Mouse (Mus musculus) c-Kit-positive CD71-positive TER-119-positive erythroid progenitor cells, embryonic 14.5 days (primary cell): ENCODE data around the gene Bcas3.
"Not testable (repeated sequence)": the region's sequence is repeated elsewhere in the genome, so short reads cannot be mapped to it uniquely, and the experiment has no call there.

Experiments
- DNase-seq: peaks from one replicate; pipeline ENCODE4 v3.0.0-alpha.2; 2013; ENCODE audit warnings: low spot score

The Bcas3 gene

DNA sequence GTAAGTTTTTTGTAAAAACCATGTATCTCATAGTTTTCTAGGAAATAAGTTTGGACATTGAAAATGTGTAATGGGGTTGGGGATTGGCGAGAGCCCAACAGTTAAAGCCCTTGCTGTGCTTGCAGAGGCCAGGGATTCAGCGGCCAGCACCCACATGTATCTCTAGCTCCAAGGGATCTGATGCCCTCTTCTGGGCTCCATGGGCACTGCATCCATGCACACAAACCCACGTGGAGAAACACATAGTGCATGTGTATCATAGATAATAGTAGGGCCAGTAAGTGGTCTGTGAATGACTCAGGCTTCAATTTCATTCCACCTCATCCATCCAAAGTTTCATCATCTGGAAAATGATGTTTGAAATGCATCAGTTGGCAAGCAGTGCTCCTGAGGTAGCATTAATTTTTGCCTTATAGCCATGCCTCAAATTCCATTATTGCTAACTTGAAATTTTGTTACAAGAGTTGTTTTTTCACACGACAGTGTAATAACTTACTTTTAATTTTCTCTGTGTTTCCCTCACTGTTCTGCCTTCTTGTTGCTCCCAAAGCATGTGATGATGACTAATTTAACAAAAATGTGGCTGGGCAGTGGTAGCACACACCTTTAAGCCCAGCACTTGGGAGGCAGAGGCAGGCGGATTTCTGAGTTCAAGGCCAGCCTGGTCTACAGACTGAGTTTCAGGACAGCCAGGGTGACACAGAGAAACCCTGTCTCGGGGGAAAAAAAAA lies 129.9 kb downstream of the Bcas3 start:
- peak; percentile 21 for DNase-seq

DNA sequence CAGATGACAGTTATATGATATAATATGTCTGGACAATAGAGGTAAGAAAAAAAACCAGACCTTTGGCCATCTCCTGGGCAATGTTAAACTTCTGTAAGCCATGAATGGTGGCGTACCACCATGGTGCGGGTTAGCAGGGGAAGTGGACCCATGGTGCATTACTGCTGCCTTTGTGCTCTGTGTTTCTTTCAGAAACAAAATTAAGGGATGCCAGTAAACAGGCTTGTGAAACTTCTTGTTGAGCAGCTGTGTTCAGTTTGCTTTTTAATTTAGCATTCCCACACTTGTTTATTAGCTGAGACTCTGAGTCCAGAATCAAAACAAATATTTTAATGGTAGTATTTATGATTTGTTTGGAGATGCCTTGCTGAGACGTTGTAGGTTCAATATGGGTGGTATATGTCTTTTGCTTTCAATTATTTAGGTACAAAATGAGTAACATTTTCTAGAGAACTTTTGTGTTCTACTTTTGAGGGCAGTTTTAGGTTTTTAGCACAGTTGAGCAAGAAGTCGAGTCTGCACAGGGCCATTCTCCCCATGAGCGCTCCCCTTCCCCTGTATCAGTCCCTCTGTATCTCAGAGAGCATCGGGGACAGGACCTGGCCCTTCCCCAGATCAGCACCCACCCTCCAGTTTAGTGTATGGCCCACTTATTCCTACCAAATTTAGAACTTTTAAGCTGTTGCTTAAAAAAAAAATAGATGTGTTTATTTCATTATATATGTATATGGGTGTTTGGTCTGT lies 132.4 kb downstream of the Bcas3 start:
- DNase-seq = no peak

DNA sequence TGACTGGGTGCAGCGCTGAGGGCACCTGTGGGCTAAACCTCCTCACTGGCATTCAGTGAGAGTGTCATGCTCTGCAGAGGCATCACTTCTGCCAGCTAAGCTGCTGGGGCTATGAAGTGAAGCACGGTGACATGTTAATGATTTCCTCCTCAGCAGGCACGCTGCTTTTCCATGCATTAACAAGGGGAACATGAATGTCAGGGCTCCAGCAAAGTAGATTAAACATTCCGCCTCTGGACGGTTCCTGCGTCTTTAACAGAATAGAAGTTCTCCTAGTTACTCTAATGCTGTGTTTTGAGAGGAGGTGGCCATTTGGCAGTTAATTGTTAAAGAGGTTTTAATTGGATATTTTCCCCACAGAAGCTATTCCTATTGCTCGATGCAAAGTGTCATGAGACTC lies 134.5 kb downstream of the Bcas3 start:
- no peak for DNase-seq

DNA sequence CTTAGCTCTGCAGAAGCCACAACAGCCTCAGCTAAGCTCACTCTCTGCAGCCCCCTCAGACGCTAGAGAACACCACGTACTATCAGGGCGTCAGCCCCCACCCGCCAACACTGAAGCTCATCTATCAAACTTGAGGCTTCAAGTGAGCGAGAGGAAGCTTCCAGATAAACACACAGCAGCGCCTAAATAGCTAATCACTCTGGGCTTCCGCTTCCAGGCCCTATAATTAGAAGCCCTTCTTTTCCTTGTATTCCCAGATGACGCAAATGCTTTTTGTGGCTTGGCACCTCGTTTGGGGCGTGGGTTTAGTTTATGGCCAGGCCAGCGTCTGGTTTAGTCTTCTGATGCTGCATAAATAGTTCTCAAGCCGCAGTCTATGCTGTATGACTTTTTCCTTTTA lies 139.3 kb downstream of the Bcas3 start:
- DNase-seq = no peak

DNA sequence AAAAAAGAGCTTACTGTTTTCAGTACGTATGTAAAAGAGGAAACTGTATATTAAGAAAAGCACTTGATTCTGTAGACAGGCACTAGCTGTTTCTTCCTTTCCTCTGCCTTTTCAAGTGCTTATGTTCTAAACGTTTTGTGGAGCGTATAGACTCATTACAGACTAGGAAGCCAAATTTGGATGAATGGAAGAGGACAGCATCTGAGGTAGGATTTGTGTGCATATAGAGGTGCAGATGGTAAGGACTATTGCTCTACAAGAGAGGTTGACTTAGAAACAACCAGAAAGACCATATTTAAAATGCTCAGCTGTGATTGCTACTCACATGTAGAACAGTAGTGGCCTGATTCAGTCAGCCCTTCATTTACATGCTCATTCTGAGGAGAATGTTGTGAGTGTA lies 139.7 kb downstream of the Bcas3 start:
- no peak for DNase-seq

DNA sequence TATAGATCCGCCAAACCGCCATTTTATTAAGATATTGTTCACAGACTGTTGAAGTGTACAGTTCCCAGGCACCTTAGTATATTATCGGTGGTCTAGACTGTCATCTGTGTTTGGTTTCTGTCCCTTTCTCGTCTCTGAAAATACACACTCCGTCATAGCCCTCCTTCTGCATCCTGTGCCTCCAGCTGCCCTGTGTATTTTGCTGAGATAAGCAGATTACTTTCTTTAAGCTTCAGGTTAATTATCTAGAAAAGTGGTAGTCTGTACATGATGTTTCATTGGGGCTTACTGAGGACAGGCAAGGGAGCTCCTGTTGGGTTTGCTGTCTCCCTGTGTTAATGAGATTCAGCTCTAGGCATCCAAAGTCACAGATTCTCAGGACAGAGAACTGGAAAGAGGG lies 146.6 kb downstream of the Bcas3 start:
- DNase-seq = no peak

DNA sequence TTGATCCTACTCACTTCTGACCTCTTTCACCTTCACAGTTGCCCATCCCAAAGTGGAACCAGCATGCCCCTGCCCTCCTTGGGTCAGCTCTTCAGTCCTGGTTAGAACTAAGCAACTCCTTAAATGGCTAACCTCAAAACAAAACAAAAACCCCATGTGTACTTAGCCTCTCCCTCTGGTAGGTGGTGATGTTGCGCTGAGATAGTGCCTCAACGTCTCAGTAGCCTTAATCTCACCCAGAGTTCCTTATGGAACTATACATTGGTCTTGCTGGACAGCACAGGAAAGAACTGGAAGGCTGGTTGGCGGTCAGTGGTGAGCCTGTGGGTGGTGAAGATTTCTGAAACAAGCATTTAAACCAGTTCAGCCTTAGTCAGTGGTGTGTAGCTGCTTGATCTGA lies 149.1 kb downstream of the Bcas3 start:
- no peak for DNase-seq

DNA sequence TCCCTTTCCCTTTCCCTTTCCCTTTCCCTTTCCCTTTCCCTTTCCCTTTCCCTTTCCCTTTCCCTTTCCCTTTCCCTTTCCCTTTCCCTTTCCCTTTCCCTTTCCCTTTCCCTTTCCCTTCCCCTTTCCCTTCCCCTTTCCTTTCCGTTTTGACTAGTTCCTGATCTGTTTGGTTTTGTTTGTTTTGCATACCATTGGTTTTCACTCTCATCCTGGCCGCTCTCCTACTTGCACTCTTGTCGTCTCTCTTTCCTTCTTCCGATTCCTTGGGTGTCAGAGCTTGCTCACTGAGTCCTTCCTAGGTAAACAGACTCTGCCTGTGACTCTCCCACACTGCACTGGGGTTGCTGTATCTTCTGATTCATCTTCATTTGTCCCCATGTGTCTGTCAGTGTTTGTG lies 151.8 kb downstream of the Bcas3 start:
- not testable (repeated sequence) for DNase-seq

DNA sequence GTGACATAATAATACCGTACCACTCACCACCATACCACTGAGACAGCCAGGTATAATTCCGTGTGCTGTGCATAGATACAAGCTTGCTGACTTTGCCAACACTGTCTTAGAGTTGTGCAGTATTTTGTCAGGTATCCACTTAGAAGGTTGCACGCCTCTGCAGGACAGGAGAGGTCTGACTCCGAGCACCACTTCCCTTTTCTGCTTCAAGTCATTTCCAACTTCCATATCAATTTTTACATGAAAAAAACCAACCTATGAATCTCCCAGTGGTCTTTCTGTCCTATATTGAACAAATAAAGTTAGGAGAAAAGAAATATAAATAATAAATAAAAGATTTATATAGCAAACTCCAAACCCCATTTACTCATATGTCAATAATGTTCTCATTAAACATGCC lies 152.8 kb downstream of the Bcas3 start:
- DNase-seq = no peak

DNA sequence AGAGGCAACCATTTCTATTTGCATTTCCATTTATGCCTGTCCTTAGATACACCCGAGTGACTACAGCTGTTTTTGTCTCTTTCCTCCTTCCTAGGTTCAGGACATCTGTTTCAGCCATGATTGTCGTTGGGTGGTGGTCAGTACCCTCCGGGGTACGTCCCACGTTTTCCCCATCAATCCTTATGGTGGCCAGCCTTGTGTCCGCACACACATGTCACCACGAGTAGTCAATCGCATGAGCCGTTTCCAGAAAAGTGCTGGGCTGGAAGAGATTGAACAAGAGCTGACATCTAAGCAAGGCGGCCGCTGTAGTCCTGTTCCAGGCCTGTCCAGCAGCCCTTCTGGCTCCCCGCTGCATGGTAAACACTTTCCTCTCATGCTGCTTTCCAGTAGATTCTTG lies 156.4 kb downstream of the Bcas3 start:
- no peak for DNase-seq

DNA sequence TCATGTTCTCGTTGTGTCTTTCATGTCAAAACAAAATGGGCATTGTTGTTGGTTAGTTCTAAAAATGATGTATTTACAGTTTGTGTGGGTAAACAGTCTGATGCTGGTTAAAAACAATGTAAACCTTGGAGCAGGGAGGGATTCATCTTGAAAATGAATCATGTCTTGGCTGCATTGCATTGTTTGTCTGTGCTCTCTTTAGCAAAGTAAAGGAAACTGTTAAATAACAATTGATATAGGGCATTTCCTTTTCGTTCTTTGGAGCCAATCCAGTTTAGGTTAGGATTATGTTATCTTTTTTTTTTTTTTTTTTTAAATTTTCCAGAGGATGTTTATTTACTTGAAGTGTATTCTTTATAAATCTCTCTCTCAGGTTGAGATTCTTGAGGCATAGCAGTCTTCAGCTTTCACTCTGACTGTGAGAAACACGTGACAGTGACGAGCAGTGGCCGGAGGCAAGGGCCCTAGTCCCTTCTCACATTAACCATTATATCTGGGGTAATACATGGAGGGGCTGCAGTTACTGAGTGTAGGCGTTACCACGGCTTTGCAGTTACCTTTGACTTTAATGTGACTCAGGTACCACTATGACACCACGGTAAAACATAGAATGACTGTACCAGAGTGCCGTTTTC lies 158.4 kb downstream of the Bcas3 start:
- DNase-seq = no peak

DNA sequence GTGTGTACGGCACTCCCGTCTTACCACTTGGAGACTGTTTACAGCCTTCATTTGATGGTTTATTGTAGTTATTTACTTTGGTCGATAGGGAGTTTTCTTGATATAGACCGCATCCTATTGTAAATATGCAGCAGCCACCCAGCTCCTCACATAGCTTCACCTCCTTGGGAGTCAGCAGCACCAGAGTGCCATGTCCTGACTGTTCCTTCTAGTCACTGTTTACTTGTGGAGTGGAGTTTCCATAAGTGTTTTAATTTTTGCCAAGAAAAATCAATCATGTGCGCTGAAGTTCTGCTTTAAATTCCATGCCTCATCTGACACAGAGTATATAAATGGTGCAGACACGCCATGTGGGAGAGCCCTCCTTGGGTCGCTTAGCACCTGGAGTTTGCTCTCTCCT lies 163.8 kb downstream of the Bcas3 start:
- DNase-seq = no peak

DNA sequence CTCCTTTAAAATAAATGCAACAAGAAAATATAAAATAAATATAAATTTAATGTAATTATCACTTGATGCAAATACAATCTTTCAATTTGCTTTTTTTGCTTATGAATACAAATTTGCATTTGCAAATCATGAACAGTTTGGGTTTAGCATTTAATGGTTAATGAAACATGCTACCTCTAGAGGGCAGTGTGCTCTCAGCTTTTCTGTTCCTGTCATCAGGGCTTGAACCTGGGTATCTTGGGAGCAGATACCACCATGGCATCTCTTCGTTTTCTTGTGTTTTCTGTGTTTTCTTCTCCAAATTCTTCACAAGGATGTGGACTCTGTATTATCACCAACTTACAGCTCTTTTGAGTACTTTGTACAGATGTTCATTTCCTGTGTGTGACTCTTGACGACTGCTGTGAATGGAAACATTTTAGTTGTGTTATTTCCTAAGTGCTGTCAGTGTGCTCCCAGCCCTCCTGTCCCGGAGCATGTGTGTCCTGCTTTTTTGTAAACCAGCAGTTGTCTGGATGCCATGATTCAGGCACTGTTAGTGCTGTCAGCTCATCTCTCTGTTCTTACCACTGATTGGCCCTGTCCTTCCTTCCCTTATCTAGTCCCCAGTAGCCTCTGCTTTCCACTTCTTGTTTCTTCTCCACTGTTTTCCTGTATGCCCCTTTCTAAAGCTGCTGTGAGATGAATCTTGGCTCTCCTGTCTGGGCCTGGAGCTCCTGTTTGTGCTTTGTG lies 165.2 kb downstream of the Bcas3 start:
- peak; percentile 50 for DNase-seq

DNA sequence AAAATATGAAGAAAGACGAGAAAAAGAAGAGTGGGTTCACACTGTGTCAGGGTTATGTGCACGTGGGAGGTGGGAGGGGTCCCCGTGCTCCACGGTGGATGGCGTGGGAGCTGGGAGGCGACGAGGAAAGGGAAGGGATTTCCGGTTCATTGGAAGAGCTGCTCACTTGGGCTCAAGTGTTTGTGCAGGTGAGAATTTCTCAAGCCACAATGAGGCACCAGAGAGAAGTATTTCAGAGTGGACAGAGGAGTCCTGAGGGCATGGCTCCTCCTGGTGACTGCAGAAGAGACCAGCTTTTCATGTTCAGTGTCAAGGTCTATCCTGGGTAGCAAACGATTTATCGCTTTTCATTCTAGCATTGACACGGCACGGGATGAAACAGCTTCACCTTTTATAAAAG lies 167.3 kb downstream of the Bcas3 start:
- DNase-seq = no peak

DNA sequence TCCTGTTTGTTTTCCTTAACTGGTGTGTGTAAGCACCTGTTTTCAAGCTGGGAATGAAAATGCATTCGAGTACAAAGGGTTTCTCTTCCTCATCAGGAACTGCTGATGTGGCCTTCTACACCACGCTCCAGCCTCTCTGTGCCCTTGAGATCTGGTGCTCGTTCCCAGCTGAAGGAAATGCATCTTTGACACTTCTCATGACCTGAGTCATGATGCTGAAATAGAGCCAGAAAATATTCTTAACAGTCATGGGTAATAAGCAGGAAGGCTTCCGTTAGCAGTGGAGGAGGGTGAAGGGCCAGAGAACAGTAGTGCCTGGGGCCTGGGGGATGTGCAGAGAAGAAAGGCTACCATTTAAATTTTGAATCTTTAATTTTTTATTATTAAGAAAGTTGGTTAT lies 168.0 kb downstream of the Bcas3 start:
- no peak for DNase-seq

DNA sequence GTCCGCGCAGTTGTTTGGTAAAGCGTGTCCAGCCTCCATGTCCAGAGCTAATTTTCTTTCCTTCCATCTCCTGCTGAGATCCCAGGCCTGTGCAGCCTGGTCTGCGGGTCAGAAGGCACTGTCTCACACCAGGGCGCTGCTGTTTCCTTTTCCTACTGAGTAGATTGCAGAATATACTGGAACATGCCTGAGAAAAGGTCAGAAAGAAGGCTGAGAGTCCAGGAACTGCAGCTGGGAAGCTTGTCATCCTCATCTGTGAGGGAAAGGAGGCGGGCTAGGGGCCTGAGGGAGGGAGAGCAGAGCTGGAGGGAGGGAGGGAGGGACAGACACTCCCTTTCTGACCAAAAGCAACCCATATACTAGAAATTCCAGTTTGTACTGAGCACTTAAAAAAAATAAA lies 170.7 kb downstream of the Bcas3 start:
- no peak for DNase-seq

DNA sequence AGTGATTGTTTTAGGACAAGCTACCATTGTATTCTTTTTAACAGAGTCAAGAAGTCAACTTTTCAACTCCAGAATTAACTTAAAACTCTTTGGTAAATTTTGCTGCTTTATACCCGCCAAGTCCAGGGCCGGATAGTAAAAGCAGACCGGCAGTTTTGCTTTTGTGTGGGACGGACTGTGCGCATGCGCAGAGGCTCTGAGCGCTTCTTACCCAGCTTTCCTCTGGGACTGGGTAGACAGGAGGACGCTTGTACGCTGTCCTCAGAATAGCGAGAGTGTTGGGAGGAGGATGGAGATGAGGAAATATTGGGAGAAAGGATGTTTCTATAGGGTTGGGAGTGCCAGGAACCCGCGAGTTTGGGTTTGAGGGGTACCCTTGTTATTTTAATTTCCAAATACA lies 171.2 kb downstream of the Bcas3 start:
- DNase-seq = peak; percentile 29

DNA sequence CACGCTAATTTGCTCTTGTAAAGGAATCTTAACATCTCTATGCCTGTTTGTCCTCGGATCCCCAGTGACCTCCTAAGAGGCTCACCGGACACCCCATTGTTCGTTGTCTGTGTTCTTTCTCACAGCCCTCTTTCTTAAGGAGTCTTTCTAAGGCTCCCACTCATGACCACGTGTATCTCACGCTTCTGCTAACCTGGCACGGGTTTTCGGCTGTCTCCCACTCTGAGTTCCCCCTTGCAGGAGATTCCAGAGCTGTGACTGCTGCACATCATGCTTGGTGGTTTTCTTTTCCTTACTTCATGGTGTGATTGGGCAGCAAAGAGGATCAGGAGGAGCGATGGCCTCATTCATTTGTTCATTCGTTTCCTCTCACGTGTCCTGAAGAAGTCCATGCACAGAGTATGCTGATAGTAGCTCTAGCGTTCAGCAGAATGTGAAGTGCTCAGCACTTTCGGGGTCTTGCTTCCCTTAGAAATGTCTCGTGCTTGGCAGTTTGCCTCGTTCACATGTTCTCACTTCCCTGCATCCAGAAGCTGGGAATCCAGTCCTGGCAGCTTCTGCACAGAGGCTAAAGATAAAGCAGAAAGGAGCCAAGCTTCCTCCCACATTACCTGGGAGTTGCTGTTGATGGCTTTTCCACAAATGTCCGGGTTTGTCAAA lies 172.0 kb downstream of the Bcas3 start:
- no peak for DNase-seq

DNA sequence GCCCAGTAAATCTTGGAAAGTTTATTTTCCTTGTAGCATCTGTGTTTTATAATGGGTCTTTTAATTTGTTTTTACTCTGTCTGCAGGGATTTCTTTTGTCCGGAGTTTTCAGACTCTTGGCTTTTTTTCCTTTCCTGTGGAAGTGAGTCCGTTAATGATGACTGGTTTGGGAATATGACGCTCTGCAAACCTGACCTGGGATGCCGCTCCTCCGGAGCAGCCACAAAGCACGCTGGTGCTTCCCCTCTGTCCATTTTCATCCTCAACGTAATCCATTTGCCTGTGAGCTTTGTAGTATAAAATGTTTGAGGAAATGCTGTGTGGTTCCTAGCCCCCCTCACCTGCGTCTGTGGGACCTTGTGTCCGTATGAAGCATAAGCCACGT lies 172.5 kb downstream of the Bcas3 start:
- DNase-seq = no peak

DNA sequence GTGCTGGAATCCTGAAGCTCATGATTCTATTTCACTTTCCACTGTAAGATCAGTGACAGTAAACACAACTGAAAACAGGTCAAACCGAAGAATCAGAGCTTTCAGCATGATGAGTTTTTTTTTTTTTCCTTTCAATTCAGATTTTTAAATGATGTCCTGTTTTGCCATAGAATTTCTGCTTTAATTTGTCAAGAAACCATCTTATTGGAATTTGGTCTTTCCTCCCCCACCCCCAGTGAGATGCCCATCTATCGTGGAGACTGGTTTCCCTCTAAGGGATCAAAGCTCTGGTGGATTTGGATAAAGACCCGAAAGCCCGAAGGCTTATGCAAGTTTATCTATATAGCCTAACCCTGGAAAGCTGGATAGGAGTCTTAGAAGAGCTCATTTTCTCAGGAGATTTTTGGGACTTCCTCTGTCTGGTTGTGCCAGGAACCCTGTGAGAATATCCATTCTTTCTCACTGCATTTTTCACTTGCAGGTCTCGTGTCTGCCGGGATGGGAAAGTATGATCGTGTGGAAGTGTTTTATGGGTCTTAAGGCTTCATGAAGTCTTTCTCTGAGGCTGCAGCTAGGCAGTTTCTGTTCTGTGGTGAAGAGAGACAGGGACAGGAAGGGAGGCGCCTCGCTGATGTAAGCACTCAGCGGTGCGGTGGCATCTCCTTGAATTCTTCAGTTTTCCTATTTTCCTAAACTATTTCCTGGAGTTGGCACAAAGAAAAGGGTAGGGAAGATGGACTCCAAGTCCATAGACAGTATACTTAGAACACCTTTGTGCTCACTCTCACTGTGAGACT lies 173.2 kb downstream of the Bcas3 start:
- DNase-seq = no peak

DNA sequence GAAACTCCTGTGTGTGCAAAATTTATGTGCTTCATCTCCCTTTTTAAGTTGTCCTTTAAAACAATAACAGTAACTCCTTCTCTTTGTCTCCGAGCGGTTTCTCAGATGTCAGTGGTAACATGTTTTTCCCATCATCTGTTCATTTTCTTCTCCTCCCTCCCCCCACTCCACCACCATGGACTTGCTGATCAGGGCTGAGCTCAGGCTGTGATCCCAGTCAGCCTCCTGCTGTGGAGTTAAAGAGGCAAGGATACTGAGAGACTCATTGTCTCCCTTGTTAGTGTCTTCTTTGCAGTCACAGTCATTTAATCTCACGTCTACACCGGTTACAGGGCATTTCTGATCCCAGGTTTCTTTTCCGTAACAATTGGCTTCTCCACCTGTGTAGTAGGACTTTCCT lies 174.3 kb downstream of the Bcas3 start:
- DNase-seq = no peak
